Mouse (Mus musculus) testis, adult 2 months (tissue): ENCODE results near the gene Prr14.
"Not testable (repeated sequence)": the region's sequence is repeated elsewhere in the genome, so short reads cannot be mapped to it uniquely, and the experiment has no call there.

ENCODE experiments used
- CTCF ChIP-seq: fragments of 200-500 bp; IDR thresholded peaks from 2 replicates; pipeline ENCODE4 v1.5.1; 2012; ENCODE audit warnings: low read depth, mild to moderate bottlenecking, inconsistent platforms, low read length, moderate library complexity; ENCODE audit not compliant: control insufficient read depth, insufficient read depth, insufficient replicate concordance
- POLR2A ChIP-seq: fragments of 200-500 bp; IDR thresholded peaks from 2 replicates; pipeline ENCODE4 v1.6.1; 2012; ENCODE audit warnings: low read depth, mild to moderate bottlenecking, inconsistent platforms, low read length, moderate library complexity; ENCODE audit not compliant: control insufficient read depth

GRCm38 (mm10) chr7:127488364-127488763 lies 29.0 kb downstream of the Prr14 start:
- TF ChIP-seq CTCF, POLR2A: not testable (repeated sequence)
